8 mouse cellular contexts compared by ENCODE assay signal in genomic region chr16:98041676-98042075, GRCm38 (mm10). TPM values are rescaled to one million over a fixed set of nuclear protein-coding genes. Genes with fewer than 3 reads are reported as not detected.
DNase-seq lines count a peak whose midpoint lies in the region; ATAC-seq and TF ChIP-seq lines count a peak whose summit lies in the region.

No protein-coding gene starts in this region.

- intact Hi-C loops in gastrocnemius, postnatal 36 days (cut with DNase I) = no loop called here
- intact Hi-C loops in gastrocnemius, postnatal 14 days (cut with DNase I; ENCODE audit: low total_unique reads) = no loop called here

- H3K4me1 ChIP-seq in kidney, embryonic 14.5 days (ENCODE audit: control insufficient read depth, insufficient read depth, low read length) = no peaks in the 10 kb centered on the region
- no peaks in the 10 kb centered on the region for H3K4me1 ChIP-seq in G1E (ENCODE audit: insufficient read depth, low read depth, low read length)

- 83% methylated on average over 2 of the region's 2 CpGs for WGBS in kidney, embryonic 14.5 days

- no peak overlapping the region for H3K4me3 ChIP-seq in kidney, embryonic 14.5 days (ENCODE audit: low read length)
- H3K4me3 ChIP-seq in G1E (ENCODE audit: low read depth, low read length) = no peak overlapping the region

- no peak overlapping the region for H3K4me2 ChIP-seq in kidney, embryonic 14.5 days (replicated peaks; ENCODE audit: low read depth, low read length)

- DNase-seq in kidney, adult 11 months = peak; percentile 20
- DNase-seq in A20 (ENCODE audit: low read depth, low spot score) (peak; percentile 65), G1E (ENCODE audit: low spot score) (peak; percentile 4)
- peak; percentile 55 for DNase-seq in lung, postnatal 25 days (ENCODE audit: low spot score)
- DNase-seq in gastrocnemius, postnatal 36 days = no peak
- DNase-seq in gastrocnemius, postnatal 14 days = no peak

- H3K9ac ChIP-seq in kidney, embryonic 14.5 days (ENCODE audit: low read depth, low read length) = no peak overlapping the region

- peak; percentile 63 for TF ChIP-seq CTCF in G1E (IDR thresholded peaks at IDR 0.05; ENCODE audit: low read depth, low read length)

- H3K27ac ChIP-seq in kidney, embryonic 14.5 days (ENCODE audit: low read depth, low read length) = no peak overlapping the region

- ATAC-seq in kidney, embryonic 14.5 days (ENCODE audit: low FRiP score, low TSS enrichment) = no peak
- peak; percentile 66 for ATAC-seq in G1E (ENCODE audit: extremely low read depth, insufficient number of reproducible peaks, low FRiP score, poor library complexity, severe bottlenecking)
- peak; percentile 52; the same call in 1 of the 2 replicates for ATAC-seq in erythroid progenitor cell, adult 5-6 weeks (replicated peaks; ENCODE audit: low FRiP score, poor library complexity, severe bottlenecking)

- no peaks in the 10 kb centered on the region for H3K27me3 ChIP-seq in kidney, embryonic 14.5 days (ENCODE audit: control insufficient read depth, insufficient read depth, low read length)
- H3K27me3 ChIP-seq in G1E (ENCODE audit: insufficient read depth, low read length) = no peaks in the 10 kb centered on the region

- H3K9me3 ChIP-seq in kidney, embryonic 14.5 days (ENCODE audit: control insufficient read depth, low read length) = no peaks in the 10 kb centered on the region; the same call in 1 of the 2 replicates
- no peaks in the 10 kb centered on the region for H3K9me3 ChIP-seq in G1E (replicated peaks)

- H3K36me3 ChIP-seq in kidney, embryonic 14.5 days (ENCODE audit: control insufficient read depth, insufficient read depth, low read length) = no peaks in the 10 kb centered on the region
- no peaks in the 10 kb centered on the region for H3K36me3 ChIP-seq in G1E (replicated peaks)

RNA-seq across cellular contexts. Expression of gene A630089N07Rik, which starts 40.6 kb away (rescaled TPM):
- 29.0 and 32.4 TPM in 2 replicates for polyA plus RNA-seq in kidney, embryonic 14.5 days (2014; fragmentation: Nextera tagmentation; extraction: Ambion mirVana)
- total RNA-seq in G1E (2014; fragmentation: Nextera tagmentation) (45.8 and 50.7 TPM in 2 replicates), G1E (2017) (18.2 and 23.0 TPM in 2 replicates)
- 0.31 and 0.60 TPM in 2 replicates for polyA plus RNA-seq in G1E (2012)
- 21.3 and 33.1 TPM in 2 replicates for total RNA-seq in erythroid progenitor cell, adult 5-6 weeks (2015; ENCODE audit: low replicate concordance)
- 18.4 and 38.1 TPM in 2 replicates for total RNA-seq in erythroid progenitor cell, adult 5-6 weeks (2017; ENCODE audit: low replicate concordance)
- total RNA-seq in gastrocnemius, postnatal 36 days (2021) = 1 to 10 TPM; 2.2 to 2.7 TPM
- 1 to 10 TPM; 3.1 to 3.8 TPM for total RNA-seq in gastrocnemius, postnatal 14 days (2021)

RNA-seq across cellular contexts. Expression of gene B230307C23Rik, which starts 44.6 kb away (rescaled TPM):
- 28.8 and 29.3 TPM in 2 replicates for polyA plus RNA-seq in kidney, embryonic 14.5 days (2014; fragmentation: Nextera tagmentation; extraction: Ambion mirVana)
- 28.1 and 31.3 TPM in 2 replicates for total RNA-seq in G1E (2014; fragmentation: Nextera tagmentation)
- 56.0 and 103 TPM in 2 replicates for total RNA-seq in G1E (2017)
- polyA plus RNA-seq in G1E (2012) = 2.5 and 2.7 TPM in 2 replicates
- total RNA-seq in erythroid progenitor cell, adult 5-6 weeks (2015; ENCODE audit: low replicate concordance) = 9.0 and 14.3 TPM in 2 replicates
- total RNA-seq in erythroid progenitor cell, adult 5-6 weeks (2017; ENCODE audit: low replicate concordance) = 19.8 and 25.7 TPM in 2 replicates
- 1 to 10 TPM; 6.4 to 6.7 TPM for total RNA-seq in gastrocnemius, postnatal 36 days (2021)
- 1 to 10 TPM; 5.4 to 5.5 TPM for total RNA-seq in gastrocnemius, postnatal 14 days (2021)

Comparison
In these comparisons a context has a peak if more than half of its experiments do, and no peak if none do; other contexts are left out.
1. DNase-seq: peak in kidney, adult 11 months (single experiment), A20 (single experiment), G1E (single experiment) and lung, postnatal 25 days (single experiment); none in gastrocnemius, postnatal 36 days (0 of 2) and gastrocnemius, postnatal 14 days (single experiment).
2. RNA of gene A630089N07Rik, which starts 40.6 kb away (total RNA-seq): 18.2 to 50.7 TPM in G1E and 18.4 to 38.1 TPM in erythroid progenitor cell, adult 5-6 weeks; 3.1 to 3.8 TPM in gastrocnemius, postnatal 14 days and 2.2 to 2.7 TPM in gastrocnemius, postnatal 36 days; every median in the first group is over 4 times any median in the second.